Mouse (Mus musculus) liver, embryonic 16.5 days (tissue): Measurements from ENCODE around the gene Inhbc. TPM values are rescaled to one million over a fixed set of nuclear protein-coding genes. Genes with fewer than 3 reads are reported as not detected.
A peak's percentile ranks its signal among the peaks of the same experiment; 100 is the strongest.

Source experiments
- ATAC-seq: fragments of 200-750 bp; cut with Nextera tagmentation; 2 replicates; pipeline ENCODE4 v1.8.0; 2017; ENCODE audit warnings: low read depth, mild to moderate bottlenecking, moderate number of reproducible peaks, moderate library complexity
- H3K27ac ChIP-seq: fragments of 300-500 bp; sonication (generic); 2 replicates; pipeline ENCODE4 v1.5.1; 2014; ENCODE audit warnings: mild to moderate bottlenecking, low read length
- H3K27me3 ChIP-seq: fragments of 300-500 bp; sonication (generic); 2 replicates; pipeline ENCODE4 v1.6.1; 2014; ENCODE audit warnings: low read depth, low read length, mixed read lengths; ENCODE audit not compliant: control insufficient read depth, insufficient read depth
- H3K36me3 ChIP-seq: fragments of 300-500 bp; sonication (generic); 2 replicates; pipeline ENCODE4 v1.6.1; 2014; ENCODE audit warnings: mild to moderate bottlenecking; ENCODE audit not compliant: control insufficient read depth, insufficient read depth
- H3K4me1 ChIP-seq: fragments of 300-500 bp; sonication (generic); 2 replicates; pipeline ENCODE4 v1.6.1; 2014; ENCODE audit warnings: low read depth, low read length, mixed read lengths; ENCODE audit not compliant: control insufficient read depth
- H3K4me2 ChIP-seq: fragments of 300-500 bp; sonication (generic); 2 replicates; pipeline ENCODE4 v1.6.1; 2014; ENCODE audit warnings: low read depth, low read length, mixed read lengths
- H3K4me3 ChIP-seq: fragments of 300-500 bp; sonication (generic); 2 replicates; pipeline ENCODE4 v1.5.1; 2014; ENCODE audit warnings: low read depth, mild to moderate bottlenecking, low read length
- H3K9ac ChIP-seq: fragments of 300-500 bp; sonication (generic); 2 replicates; pipeline ENCODE4 v1.6.1; 2014; ENCODE audit warnings: low read depth, low read length
- H3K9me3 ChIP-seq: fragments of 300-500 bp; sonication (generic); replicated peaks from 2 replicates; pipeline ENCODE4 v1.6.1; 2016; ENCODE audit warnings: low read length; ENCODE audit not compliant: control insufficient read depth
- WGBS: fragments of 180-500 bp; shearing (Covaris S2); extraction: QIAGEN DNeasy Blood & Tissue Kit; methylation state at CpG from one replicate; pipeline ENCODE4 v1.1.7; 2014; ENCODE audit not compliant: insufficient replicate concordance; 5-methylcytosine and 5-hydroxymethylcytosine counted together
- polyA plus RNA-seq: library from polyadenylated mRNA; unstranded; fragments of >200 nt; fragmentation: Nextera tagmentation; extraction: Ambion mirVana; gene quantifications from 2 replicates; pipeline ENCODE4 v1.2.1, GENCODE M21; 2015

Inhbc gene
- polyA plus RNA-seq, 1 experiment from 2014 or later = 5.9 TPM

GRCm38 (mm10) chr10:127325454-127326016, 44.7 kb downstream of the Inhbc start:
- 19% methylated on average over 14 of the region's 14 CpGs for WGBS
- Histone ChIP-seq H3K4me3 (peak overlapping the region; percentile 62), H3K4me1 (peaks cover 25% of the 10 kb centered on the region)

GRCm38 (mm10) chr10:127324495-127324894, 45.7 kb downstream of the Inhbc start:
- Histone ChIP-seq H3K4me2 (peak overlapping the region; percentile 36), H3K9me3 (no peaks in the 10 kb centered on the region), H3K36me3 (no peaks in the 10 kb centered on the region), H3K4me3 (peak overlapping the region; percentile 37), H3K27me3 (peaks cover 9% of the 10 kb centered on the region), H3K4me1 (peaks cover 21% of the 10 kb centered on the region), H3K27ac (no peak overlapping the region), H3K9ac (no peak overlapping the region)
- ATAC-seq = peak; percentile 63
- 5% methylated on average over 7 of the region's 7 CpGs for WGBS

More at GRCm38 (mm10) chr10:127325454-127326016, 44.7 kb downstream of the Inhbc start:
- Histone ChIP-seq H3K27me3 (peaks cover 9% of the 10 kb centered on the region), H3K27ac (0 out of 2 replicates have a peak overlapping the region, but pooled peaks have one; percentile 21), H3K36me3 (no peaks in the 10 kb centered on the region), H3K9ac (peak overlapping the region; percentile 63), H3K9me3 (no peaks in the 10 kb centered on the region), H3K4me2 (peak overlapping the region; percentile 86)
- ATAC-seq = no peak

GRCm38 (mm10) chr10:127323131-127323855, 46.9 kb downstream of the Inhbc start:
- peaks cover 21% of the 10 kb centered on the region for H3K4me1 ChIP-seq

GRCm38 (mm10) chr10:127322669-127323068, 47.6 kb downstream of the Inhbc start:
- Histone ChIP-seq H3K4me2 (peak overlapping the region; percentile 22; the same call in 1 of the 2 replicates), H3K36me3 (no peaks in the 10 kb centered on the region), H3K9me3 (no peaks in the 10 kb centered on the region), H3K4me3 (peak overlapping the region; percentile 1; the same call in 1 of the 2 replicates), H3K4me1 (peaks cover 27% of the 10 kb centered on the region), H3K9ac (no peak overlapping the region), H3K27ac (peak overlapping the region; percentile 36), H3K27me3 (peaks cover 9% of the 10 kb centered on the region)
- 43% methylated on average over 4 of the region's 4 CpGs for WGBS
- no peak for ATAC-seq

More at GRCm38 (mm10) chr10:127323131-127323855, 46.9 kb downstream of the Inhbc start:
- Histone ChIP-seq H3K4me2 (peak overlapping the region; percentile 33), H3K27me3 (peaks cover 9% of the 10 kb centered on the region), H3K9me3 (no peaks in the 10 kb centered on the region), H3K27ac (peak overlapping the region; percentile 36), H3K4me3 (peak overlapping the region; percentile 37), H3K36me3 (no peaks in the 10 kb centered on the region), H3K9ac (peak overlapping the region; percentile 23; the same call in 1 of the 2 replicates)
- WGBS = 22% methylated on average over 17 of the region's 17 CpGs
- no peak for ATAC-seq

- no peak overlapping the region for H3K9ac ChIP-seq
- H3K9me3 ChIP-seq = no peaks in the 10 kb centered on the region
- H3K4me2 ChIP-seq = 0 out of 2 replicates have a peak overlapping the region, but pooled peaks have one; percentile 7
- no peak overlapping the region for H3K27ac ChIP-seq
- H3K4me1 ChIP-seq = peaks cover 29% of the 10 kb centered on the region
- WGBS = 77% methylated on average over 13 of the region's 13 CpGs
- 0 out of 2 replicates have a peak overlapping the region, but pooled peaks have one; percentile 1 for H3K4me3 ChIP-seq
- ATAC-seq = no peak
- peaks cover 9% of the 10 kb centered on the region for H3K27me3 ChIP-seq
- H3K36me3 ChIP-seq = no peaks in the 10 kb centered on the region
Measured at GRCm38 (mm10) chr10:127322178-127322577, 48.1 kb downstream of the Inhbc start.

GRCm38 (mm10) chr10:127321621-127322020, 48.6 kb downstream of the Inhbc start, which contains the start of gene Arhgap9:
Gene Arhgap9, plus strand, starts transcription at chr10:127321964.
- 0 out of 2 replicates have a peak within 1 kb of the TSS, but pooled peaks have one; percentile 7 for H3K4me2 ChIP-seq
- H3K9me3 ChIP-seq = no peaks in the 10 kb centered on the region
- H3K27me3 ChIP-seq = peaks cover 5% of the 10 kb centered on the region
- H3K27ac ChIP-seq = peak within 1 kb of the TSS; percentile 36
- H3K4me3 ChIP-seq = 0 out of 2 replicates have a peak within 1 kb of the TSS, but pooled peaks have one; percentile 1
- H3K36me3 ChIP-seq = no peaks in the 10 kb centered on the region
- no peak within 1 kb of the TSS for H3K9ac ChIP-seq
- H3K4me1 ChIP-seq = peaks cover 28% of the 10 kb centered on the region
- no peak for ATAC-seq
- WGBS = 51% methylated on average over 3 of the region's 3 CpGs

GRCm38 (mm10) chr10:127319969-127320368, 50.3 kb downstream of the Inhbc start:
- ATAC-seq = no peak
- Histone ChIP-seq H3K27ac (no peak overlapping the region), H3K4me3 (no peak overlapping the region), H3K4me1 (peaks cover 14% of the 10 kb centered on the region), H3K4me2 (no peak overlapping the region), H3K9ac (no peak overlapping the region), H3K36me3 (no peaks in the 10 kb centered on the region), H3K9me3 (no peaks in the 10 kb centered on the region), H3K27me3 (no peaks in the 10 kb centered on the region)
- WGBS = 71% methylated on average over 7 of the region's 7 CpGs

- Histone ChIP-seq H3K4me2 (no peak overlapping the region), H3K9ac (no peak overlapping the region), H3K4me1 (peaks cover 10% of the 10 kb centered on the region), H3K36me3 (no peaks in the 10 kb centered on the region), H3K27ac (0 out of 2 replicates have a peak overlapping the region, but pooled peaks have one; percentile 1), H3K4me3 (no peak overlapping the region), H3K9me3 (no peaks in the 10 kb centered on the region), H3K27me3 (no peaks in the 10 kb centered on the region)
- ATAC-seq = no peak
- WGBS = 20% methylated on average over 4 of the region's 4 CpGs
Measured at GRCm38 (mm10) chr10:127318009-127318408, 52.2 kb downstream of the Inhbc start.

- no peak overlapping the region for H3K9ac ChIP-seq
- H3K4me1 ChIP-seq = peaks cover 15% of the 10 kb centered on the region
- no peak overlapping the region for H3K4me2 ChIP-seq
- WGBS = 21% methylated on average over 2 of the region's 2 CpGs
- H3K9me3 ChIP-seq = no peaks in the 10 kb centered on the region
- peak; percentile 82 for ATAC-seq
- H3K27ac ChIP-seq = no peak overlapping the region
- no peaks in the 10 kb centered on the region for H3K36me3 ChIP-seq
- no peak overlapping the region for H3K4me3 ChIP-seq
- H3K27me3 ChIP-seq = no peaks in the 10 kb centered on the region
Measured at GRCm38 (mm10) chr10:127317277-127317676, 53.0 kb downstream of the Inhbc start.
